Mouse (Mus musculus) spleen, adult 2 months (tissue): ENCODE measurements around the gene Ahcy.

Experiments
- CTCF ChIP-seq: fragments of 200-500 bp; IDR thresholded peaks from 2 replicates; pipeline ENCODE4 v1.5.1; 2011; ENCODE audit warnings: mild to moderate bottlenecking, inconsistent platforms; ENCODE audit not compliant: insufficient read depth, insufficient read length, insufficient replicate concordance; ENCODE audit errors: extremely low read depth
- POLR2A ChIP-seq: fragments of 200-500 bp; IDR thresholded peaks from 2 replicates; pipeline ENCODE4 v1.6.1; 2011; ENCODE audit warnings: low read depth, low read length, inconsistent platforms

DNA sequence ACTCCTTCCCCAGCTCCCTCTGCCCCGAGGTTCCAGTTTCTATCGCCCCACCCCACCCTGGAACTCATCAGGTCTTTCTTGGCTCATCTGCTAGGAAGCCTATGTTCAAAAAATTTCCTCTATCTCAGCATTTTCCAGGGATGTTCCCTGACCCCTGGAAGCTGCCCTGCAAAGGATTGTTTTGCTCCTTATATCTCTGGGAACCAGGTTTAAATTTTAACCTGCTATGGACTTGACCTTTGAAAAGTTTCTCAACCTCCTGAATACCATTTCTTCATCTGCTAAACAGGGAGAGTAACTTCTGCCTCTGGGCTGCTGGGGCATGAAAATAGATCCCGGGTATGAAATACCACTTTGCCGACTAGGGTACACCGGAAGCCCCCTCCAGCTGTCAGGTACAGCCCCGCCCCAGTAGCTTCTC lies 27.5 kb upstream of the Ahcy start:
- TF ChIP-seq POLR2A: no peak
- TF ChIP-seq CTCF: no peak
